Mouse (Mus musculus): Measurements from ENCODE around the gene Aph1b.

DNA sequence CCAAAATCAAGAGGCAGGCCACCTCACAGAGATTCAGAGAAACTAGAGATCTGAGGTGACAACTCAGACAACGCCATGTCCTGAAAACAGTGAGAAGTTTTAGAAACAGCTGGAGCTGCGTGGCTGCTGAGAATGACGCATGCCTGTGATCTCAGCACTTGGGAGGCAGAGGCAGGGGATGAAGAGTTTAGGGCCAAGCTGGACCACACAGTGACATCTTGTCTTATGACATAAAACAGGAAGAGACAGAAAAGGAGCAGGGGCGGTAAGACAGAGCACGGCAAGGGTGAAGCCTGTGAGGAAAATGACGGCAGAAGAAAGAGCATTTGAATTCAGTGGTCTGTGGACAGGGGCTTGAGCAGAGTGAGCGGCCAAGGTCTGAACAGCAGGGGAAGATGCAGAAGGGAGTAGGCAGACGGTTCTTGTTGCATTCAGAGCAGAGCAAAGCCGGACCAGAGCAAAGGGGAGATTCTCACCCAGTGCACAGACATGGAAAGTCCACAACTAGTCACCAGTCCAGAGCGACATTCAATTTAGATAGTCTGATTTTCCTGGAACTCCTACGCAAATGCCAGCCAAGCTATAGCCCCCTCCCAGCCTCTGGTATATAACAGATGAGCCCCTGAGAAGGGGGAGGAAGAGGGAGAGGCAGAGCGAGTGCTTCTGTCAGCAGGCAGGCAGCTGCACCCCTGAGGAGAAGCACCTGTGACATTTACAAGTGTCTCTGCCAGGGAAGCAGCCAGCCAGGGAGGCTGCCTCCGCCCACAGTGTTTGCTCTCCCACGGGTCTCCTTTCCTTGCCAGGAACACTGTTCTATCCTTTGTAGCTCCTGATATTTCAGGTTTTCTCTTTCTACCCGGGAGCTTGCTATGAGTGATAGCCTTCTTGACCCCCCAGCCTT, 62.2 kb downstream of the Aph1b start:
- TF ChIP-seq POLR2A (IDR thresholded peaks at IDR 0.05; ENCODE audit: extremely low read depth, insufficient read depth, low read length) (no peak), CTCF (IDR thresholded peaks at IDR 0.05; ENCODE audit: low read depth, low read length) (no peak)

Data from liver, adult 2 months (tissue).